Mouse (Mus musculus): ENCODE results near the gene Mapkap1. TPM values are rescaled to one million over a fixed set of nuclear protein-coding genes. Genes with fewer than 3 reads are reported as not detected.

Gene Mapkap1
- polyA plus RNA-seq, 1 experiment from 2014 or later, result 54.5 TPM

GRCm38 (mm10) chr2:34509856-34510255 is 103.3 kb downstream of the Mapkap1 start:
- Histone ChIP-seq H3K4me1 (no peaks in the 10 kb centered on the region), H3K27ac (replicated peaks) (no peak overlapping the region), H3K4me2 (no peak overlapping the region), H3K27me3 (replicated peaks) (no peaks in the 10 kb centered on the region), H3K36me3 (peaks cover 15% of the 10 kb centered on the region), H3K9ac (no peak overlapping the region), H3K4me3 (no peak overlapping the region), H3K9me3 (no peaks in the 10 kb centered on the region)
- 89% methylated on average over 5 of the region's 5 CpGs for WGBS
- ATAC-seq (ENCODE audit: extremely low read depth, insufficient number of reproducible peaks, low FRiP score, low TSS enrichment), result no peak

GRCm38 (mm10) chr2:34515263-34515662 is 108.7 kb downstream of the Mapkap1 start:
- Histone ChIP-seq H3K9ac (no peak overlapping the region), H3K4me3 (no peak overlapping the region), H3K27ac (replicated peaks) (no peak overlapping the region), H3K4me1 (no peaks in the 10 kb centered on the region), H3K9me3 (no peaks in the 10 kb centered on the region), H3K4me2 (no peak overlapping the region), H3K27me3 (replicated peaks) (no peaks in the 10 kb centered on the region), H3K36me3 (no peaks in the 10 kb centered on the region)
- ATAC-seq (ENCODE audit: extremely low read depth, insufficient number of reproducible peaks, low FRiP score, low TSS enrichment), result no peak
- 76% methylated on average over 5 of the region's 5 CpGs for WGBS

- Histone ChIP-seq H3K27me3 (replicated peaks) (no peaks in the 10 kb centered on the region), H3K36me3 (peaks cover 4% of the 10 kb centered on the region; the same call in 1 of the 2 replicates), H3K4me2 (no peak overlapping the region), H3K4me1 (no peaks in the 10 kb centered on the region), H3K4me3 (no peak overlapping the region), H3K27ac (replicated peaks) (no peak overlapping the region), H3K9me3 (no peaks in the 10 kb centered on the region), H3K9ac (no peak overlapping the region)
- no peak for ATAC-seq (ENCODE audit: extremely low read depth, insufficient number of reproducible peaks, low FRiP score, low TSS enrichment)
- WGBS, result 79% methylated on average over 2 of the region's 2 CpGs
These were observed 111.5 kb downstream of the Mapkap1 start for GRCm38 (mm10) chr2:34518083-34518482.

- Histone ChIP-seq H3K36me3 (peaks cover 4% of the 10 kb centered on the region; the same call in 1 of the 2 replicates), H3K4me1 (no peaks in the 10 kb centered on the region), H3K9ac (no peak overlapping the region), H3K4me3 (no peak overlapping the region), H3K4me2 (no peak overlapping the region), H3K27ac (replicated peaks) (no peak overlapping the region), H3K9me3 (no peaks in the 10 kb centered on the region), H3K27me3 (replicated peaks) (no peaks in the 10 kb centered on the region)
- no peak for ATAC-seq (ENCODE audit: extremely low read depth, insufficient number of reproducible peaks, low FRiP score, low TSS enrichment)
- 83% methylated on average over 5 of the region's 5 CpGs for WGBS
These were observed 112.0 kb downstream of the Mapkap1 start for GRCm38 (mm10) chr2:34518526-34518925.

- no peak overlapping the region for H3K27ac ChIP-seq (replicated peaks)
- no peak overlapping the region for H3K9ac ChIP-seq
- no peaks in the 10 kb centered on the region for H3K27me3 ChIP-seq (replicated peaks)
- no peaks in the 10 kb centered on the region for H3K4me1 ChIP-seq
- H3K4me3 ChIP-seq, result no peak overlapping the region
- no peak overlapping the region for H3K4me2 ChIP-seq
- H3K9me3 ChIP-seq, result no peaks in the 10 kb centered on the region
- WGBS, result 37% methylated on average over 6 of the region's 6 CpGs
- no peak for ATAC-seq (ENCODE audit: extremely low read depth, insufficient number of reproducible peaks, low FRiP score, low TSS enrichment)
- peaks cover 4% of the 10 kb centered on the region; the same call in 1 of the 2 replicates for H3K36me3 ChIP-seq
These were observed 113.0 kb downstream of the Mapkap1 start for GRCm38 (mm10) chr2:34519525-34519924.

- ATAC-seq (ENCODE audit: extremely low read depth, insufficient number of reproducible peaks, low FRiP score, low TSS enrichment), result no peak
These were observed 114.8 kb downstream of the Mapkap1 start for GRCm38 (mm10) chr2:34521384-34521783.

GRCm38 (mm10) chr2:34526527-34527371 is 120.2 kb downstream of the Mapkap1 start:
- Histone ChIP-seq H3K4me2 (no peak overlapping the region), H3K36me3 (no peaks in the 10 kb centered on the region; the same call in 1 of the 2 replicates), H3K4me3 (no peak overlapping the region), H3K4me1 (peaks cover 38% of the 10 kb centered on the region), H3K9me3 (no peaks in the 10 kb centered on the region), H3K9ac (no peak overlapping the region), H3K27me3 (replicated peaks) (no peaks in the 10 kb centered on the region), H3K27ac (replicated peaks) (peak overlapping the region; percentile 13; the same call in 1 of the 2 replicates)
- ATAC-seq (ENCODE audit: extremely low read depth, insufficient number of reproducible peaks, low FRiP score, low TSS enrichment), result no peak
- 63% methylated on average over 15 of the region's 15 CpGs for WGBS

More at GRCm38 (mm10) chr2:34521384-34521783, 114.8 kb downstream of the Mapkap1 start:
- no peaks in the 10 kb centered on the region for H3K9me3 ChIP-seq
- 81% methylated on average over 3 of the region's 3 CpGs for WGBS
- peaks cover 4% of the 10 kb centered on the region; the same call in 1 of the 2 replicates for H3K4me1 ChIP-seq
- peaks cover 4% of the 10 kb centered on the region; the same call in 1 of the 2 replicates for H3K36me3 ChIP-seq
- H3K27ac ChIP-seq (replicated peaks), result no peak overlapping the region
- no peaks in the 10 kb centered on the region for H3K27me3 ChIP-seq (replicated peaks)
- H3K4me3 ChIP-seq, result no peak overlapping the region
- H3K9ac ChIP-seq, result no peak overlapping the region
- no peak overlapping the region for H3K4me2 ChIP-seq

GRCm38 (mm10) chr2:34528491-34528890 is 121.9 kb downstream of the Mapkap1 start:
- Histone ChIP-seq H3K36me3 (no peaks in the 10 kb centered on the region), H3K4me2 (no peak overlapping the region), H3K4me1 (peaks cover 48% of the 10 kb centered on the region), H3K9me3 (no peaks in the 10 kb centered on the region), H3K27ac (replicated peaks) (no peak overlapping the region), H3K4me3 (no peak overlapping the region), H3K27me3 (replicated peaks) (no peaks in the 10 kb centered on the region), H3K9ac (no peak overlapping the region)
- ATAC-seq (ENCODE audit: extremely low read depth, insufficient number of reproducible peaks, low FRiP score, low TSS enrichment), result no peak

GRCm38 (mm10) chr2:34530042-34530441 is 123.5 kb downstream of the Mapkap1 start:
- 50% methylated on average over 3 of the region's 3 CpGs for WGBS
- H3K9ac ChIP-seq, result no peak overlapping the region
- peaks cover 4% of the 10 kb centered on the region; the same call in 1 of the 2 replicates for H3K36me3 ChIP-seq
- no peak for ATAC-seq (ENCODE audit: extremely low read depth, insufficient number of reproducible peaks, low FRiP score, low TSS enrichment)
- no peaks in the 10 kb centered on the region for H3K9me3 ChIP-seq
- peaks cover 55% of the 10 kb centered on the region for H3K4me1 ChIP-seq
- H3K4me3 ChIP-seq, result no peak overlapping the region
- H3K27me3 ChIP-seq (replicated peaks), result no peaks in the 10 kb centered on the region
- no peak overlapping the region for H3K4me2 ChIP-seq
- H3K27ac ChIP-seq (replicated peaks), result no peak overlapping the region

GRCm38 (mm10) chr2:34531801-34532298 is 125.3 kb downstream of the Mapkap1 start:
- no peak overlapping the region for H3K4me2 ChIP-seq
- no peak for ATAC-seq (ENCODE audit: extremely low read depth, insufficient number of reproducible peaks, low FRiP score, low TSS enrichment)
- H3K36me3 ChIP-seq, result peaks cover 4% of the 10 kb centered on the region; the same call in 1 of the 2 replicates
- peaks cover 50% of the 10 kb centered on the region for H3K4me1 ChIP-seq
- WGBS, result 25% methylated on average over 3 of the region's 3 CpGs
- no peak overlapping the region for H3K4me3 ChIP-seq
- H3K27me3 ChIP-seq (replicated peaks), result no peaks in the 10 kb centered on the region
- H3K27ac ChIP-seq (replicated peaks), result peak overlapping the region; percentile 79
- H3K9me3 ChIP-seq, result no peaks in the 10 kb centered on the region
- no peak overlapping the region for H3K9ac ChIP-seq

- H3K27me3 ChIP-seq (replicated peaks), result no peaks in the 10 kb centered on the region
- ATAC-seq (ENCODE audit: extremely low read depth, insufficient number of reproducible peaks, low FRiP score, low TSS enrichment), result no peak
- peaks cover 4% of the 10 kb centered on the region; the same call in 1 of the 2 replicates for H3K36me3 ChIP-seq
- H3K4me2 ChIP-seq, result no peak overlapping the region
- peaks cover 47% of the 10 kb centered on the region for H3K4me1 ChIP-seq
- no peaks in the 10 kb centered on the region for H3K9me3 ChIP-seq
- no peak overlapping the region for H3K9ac ChIP-seq
- WGBS, result 80% methylated on average over 1 of the region's 1 CpGs
- peak overlapping the region; percentile 79 for H3K27ac ChIP-seq (replicated peaks)
- no peak overlapping the region for H3K4me3 ChIP-seq
These were observed 125.8 kb downstream of the Mapkap1 start for GRCm38 (mm10) chr2:34532394-34532793.

All from heart, embryonic 13.5 days (tissue).